Mouse (Mus musculus) spleen, adult 2 months (tissue): ENCODE data around the gene Hes3. TPM values are rescaled to one million over a fixed set of nuclear protein-coding genes. Genes with fewer than 3 reads are reported as not detected.

Experiments used
- DNase-seq, 2 experiments: peaks; one replicate each; pipeline versions ENCODE4 v3.0.0 to v3.0.0-alpha.2; 2012 to 2021; ENCODE audit warnings: low spot score in 2 of 2, low read depth in 1 of 2
- H3K27ac ChIP-seq: fragments of 200-500 bp; 2 replicates; pipeline ENCODE4 v1.5.1; 2012; ENCODE audit warnings: low read length, inconsistent platforms; ENCODE audit not compliant: insufficient read depth
- H3K27me3 ChIP-seq: fragments of 200-500 bp; 2 replicates; pipeline ENCODE4 v1.6.1; 2012; ENCODE audit warnings: mild to moderate bottlenecking, moderate library complexity, low read length, inconsistent platforms; ENCODE audit not compliant: control insufficient read depth, insufficient read depth
- H3K36me3 ChIP-seq: fragments of 200-500 bp; 2 replicates; pipeline ENCODE4 v1.6.1; 2012; ENCODE audit warnings: mild to moderate bottlenecking, low read length, inconsistent platforms; ENCODE audit not compliant: control insufficient read depth, insufficient read depth
- H3K4me1 ChIP-seq: fragments of 200-500 bp; 2 replicates; pipeline ENCODE4 v1.6.1; 2011; ENCODE audit warnings: inconsistent platforms; ENCODE audit not compliant: control insufficient read depth, insufficient read depth, insufficient read length
- H3K4me3 ChIP-seq: fragments of 200-500 bp; 2 replicates; pipeline ENCODE4 v1.5.1; 2011; ENCODE audit warnings: mild to moderate bottlenecking, inconsistent platforms; ENCODE audit not compliant: insufficient read depth, insufficient read length; ENCODE audit errors: extremely low read depth
- CTCF ChIP-seq: fragments of 200-500 bp; IDR thresholded peaks from 2 replicates; pipeline ENCODE4 v1.5.1; 2011; ENCODE audit warnings: mild to moderate bottlenecking, inconsistent platforms; ENCODE audit not compliant: insufficient read depth, insufficient read length, insufficient replicate concordance; ENCODE audit errors: extremely low read depth
- POLR2A ChIP-seq: fragments of 200-500 bp; IDR thresholded peaks from 2 replicates; pipeline ENCODE4 v1.6.1; 2011; ENCODE audit warnings: low read depth, low read length, inconsistent platforms
- WGBS: fragments of 180-500 bp; shearing (Covaris S2); methylation state at CpG from one replicate; pipeline ENCODE4 v1.1.7; 2018; 5-methylcytosine and 5-hydroxymethylcytosine counted together
- polyA plus RNA-seq: library from polyadenylated mRNA; depleted of rRNA; stranded (reverse); fragments of >200 nt; gene quantifications from 2 replicates; pipeline ENCODE4 v1.2.3, GENCODE M21; 2012

Gene Hes3
- polyA plus RNA-seq, 1 experiment, result 0.11 TPM

DNA sequence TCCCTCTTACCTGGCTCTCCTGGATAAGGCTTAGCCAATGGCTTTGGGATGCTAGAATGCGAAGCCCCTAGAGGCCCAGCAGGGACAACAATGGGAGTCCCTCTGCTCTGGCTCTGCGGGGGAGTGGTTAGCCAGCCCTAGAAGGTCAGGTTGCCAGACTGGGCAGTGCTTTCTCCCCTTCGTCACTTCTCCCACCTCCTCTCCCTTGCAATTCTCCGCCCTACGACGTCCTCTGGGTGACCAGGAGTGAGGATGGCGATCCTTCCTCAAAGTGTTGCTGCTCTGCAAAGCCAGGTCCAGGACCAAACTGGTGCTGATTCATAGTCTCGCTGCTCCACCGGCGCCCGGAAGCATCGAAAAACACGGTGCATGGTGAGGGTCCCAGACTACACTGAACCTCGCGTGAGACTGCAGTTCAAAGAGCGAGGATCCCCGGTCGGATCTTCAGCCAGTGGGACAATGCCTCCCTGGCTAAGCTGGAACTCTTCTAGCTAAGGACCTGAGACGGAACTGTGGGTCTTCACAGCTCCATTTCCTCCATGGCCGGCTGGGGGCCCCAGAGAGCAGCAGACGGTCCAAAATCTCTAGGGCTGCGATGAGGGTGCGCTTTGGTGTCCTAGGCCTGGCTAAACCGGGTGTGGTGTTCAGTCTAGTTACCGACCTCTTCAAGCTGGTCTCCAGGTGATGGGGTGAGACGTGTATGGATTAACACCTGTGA is 27.2 kb upstream of the Hes3 start, which contains the start of gene Rnf207:
Rnf207 (minus strand) TSS at position 477 of the 718 bp plus-strand sequence.
- no peak within 1 kb of the TSS for H3K27ac ChIP-seq
- 6% methylated on average over 26 of the region's 26 CpGs for WGBS
- peaks cover 12% of the 10 kb centered on the region for H3K27me3 ChIP-seq
- TF ChIP-seq CTCF (peak; percentile 72; the same call in 1 of the 2 replicates), POLR2A (no peak)
- H3K36me3 ChIP-seq, result no peaks in the 10 kb centered on the region
- no peaks in the 10 kb centered on the region for H3K4me1 ChIP-seq
- peak; percentile 14 to 60 for DNase-seq
- no peak within 1 kb of the TSS for H3K4me3 ChIP-seq

DNA sequence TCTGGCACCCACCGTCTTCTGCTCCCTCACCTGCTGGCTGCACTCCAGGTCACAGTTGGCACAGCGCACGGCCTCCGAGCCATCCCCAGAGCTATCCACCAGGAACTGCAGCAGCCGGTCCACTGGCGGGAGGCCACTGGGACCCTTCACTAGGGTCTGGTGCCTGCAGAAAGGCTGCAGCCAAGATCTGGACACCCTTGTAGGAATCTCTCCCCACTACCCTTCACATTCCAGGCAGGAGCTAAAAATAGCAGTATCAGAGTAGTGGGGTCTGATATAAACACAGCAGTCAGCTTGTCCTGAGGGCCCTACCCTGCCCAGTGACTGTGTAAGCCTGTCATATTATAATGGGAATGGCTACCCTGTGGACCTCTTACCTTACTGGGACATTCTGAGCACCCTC is 26.2 kb upstream of the Hes3 start:
- DNase-seq, result no peak
- Histone ChIP-seq H3K4me1 (no peaks in the 10 kb centered on the region), H3K4me3 (no peak overlapping the region), H3K27me3 (peaks cover 17% of the 10 kb centered on the region), H3K27ac (no peak overlapping the region), H3K36me3 (no peaks in the 10 kb centered on the region)
- WGBS, result 89% methylated on average over 6 of the region's 6 CpGs
- TF ChIP-seq CTCF (no peak), POLR2A (no peak)

DNA sequence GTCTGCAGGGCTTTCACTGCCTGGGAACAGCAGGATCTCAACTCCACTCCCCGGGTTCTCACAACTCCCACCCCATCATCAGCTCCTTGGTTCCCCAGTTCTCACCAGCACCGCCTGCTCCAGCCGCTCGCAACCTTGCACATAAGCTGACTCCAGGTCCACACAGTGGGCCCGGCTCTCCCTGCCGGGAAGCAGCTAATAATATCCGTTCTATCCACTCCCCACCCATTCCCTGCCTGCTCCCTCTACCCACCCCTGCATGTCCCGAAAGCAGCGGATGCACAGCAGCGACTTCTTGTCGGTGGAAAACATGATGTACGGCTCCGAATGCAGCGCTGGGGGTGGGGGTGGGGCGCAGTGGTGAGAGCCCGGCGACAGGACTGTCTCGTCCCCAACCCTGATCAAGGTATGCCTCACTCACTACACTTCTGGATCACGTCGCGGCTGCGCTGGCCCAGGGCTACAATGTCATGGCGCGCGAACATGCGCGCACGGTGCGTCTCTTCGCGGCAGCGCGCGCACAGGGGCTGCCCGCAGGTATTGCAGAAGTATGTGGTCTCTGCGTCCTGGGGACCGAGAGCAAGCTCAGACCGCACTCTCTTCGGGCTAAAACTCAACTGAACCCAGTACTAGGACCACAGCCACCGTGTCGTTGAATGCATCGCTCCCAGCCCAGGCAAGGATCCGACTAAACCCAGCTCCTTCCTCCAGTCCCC is 24.2 kb upstream of the Hes3 start:
- H3K27me3 ChIP-seq, result peaks cover 20% of the 10 kb centered on the region

DNA sequence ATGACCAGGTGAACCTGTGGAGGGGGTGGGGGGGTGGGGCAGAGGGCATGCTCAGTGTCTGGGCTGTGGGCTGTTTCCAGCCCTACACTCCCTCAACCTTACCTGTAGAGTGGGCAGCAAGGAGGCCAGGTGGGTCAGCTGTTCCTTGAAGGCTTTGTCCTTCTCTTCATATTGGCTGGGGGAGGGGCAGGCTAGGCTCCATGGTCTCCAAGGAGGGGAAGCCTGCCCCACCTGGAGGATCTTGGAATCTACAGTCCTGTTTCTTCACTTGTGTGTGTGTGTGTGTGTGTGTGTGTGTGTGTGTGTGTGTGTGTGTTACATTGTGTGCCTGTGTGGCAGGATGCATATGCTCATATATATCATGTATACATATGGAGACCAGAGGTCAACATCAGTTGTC is 22.5 kb upstream of the Hes3 start:
- TF ChIP-seq CTCF (no peak), POLR2A (no peak)
- H3K27ac ChIP-seq, result no peak overlapping the region
- no peak overlapping the region for H3K4me3 ChIP-seq
- H3K27me3 ChIP-seq, result peaks cover 20% of the 10 kb centered on the region
- no peaks in the 10 kb centered on the region for H3K36me3 ChIP-seq
- no peaks in the 10 kb centered on the region for H3K4me1 ChIP-seq
- DNase-seq, result no peak

More for the DNA sequence above, 24.2 kb upstream of the Hes3 start:
- H3K36me3 ChIP-seq, result no peaks in the 10 kb centered on the region
- DNase-seq, result no peak
- H3K27ac ChIP-seq, result no peak overlapping the region
- H3K4me1 ChIP-seq, result no peaks in the 10 kb centered on the region
- TF ChIP-seq POLR2A, result no peak
- TF ChIP-seq CTCF, result no peak
- no peak overlapping the region for H3K4me3 ChIP-seq
- WGBS, result 3% methylated on average over 43 of the region's 43 CpGs

DNA sequence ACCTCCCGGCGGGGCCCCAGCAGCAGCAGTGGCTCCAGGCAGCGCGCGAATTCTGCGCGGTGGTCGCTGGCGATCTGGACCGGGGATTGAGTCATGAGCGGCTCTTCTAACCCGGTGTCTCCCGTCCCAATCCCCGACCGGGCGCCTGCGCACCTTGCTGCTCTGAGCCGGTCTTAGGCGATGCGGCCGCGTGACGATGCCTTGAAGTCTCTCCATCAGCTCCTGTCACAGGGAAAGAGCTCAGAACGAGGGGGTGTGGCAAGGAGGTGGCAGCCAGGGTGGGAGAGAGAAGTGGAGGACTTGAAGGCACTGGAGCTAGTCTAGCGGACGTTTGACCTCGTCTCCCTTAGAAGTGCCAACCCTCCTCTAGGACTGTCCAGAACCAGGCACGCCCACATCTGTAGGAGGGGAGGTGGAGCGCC is 21.8 kb upstream of the Hes3 start:
- H3K4me3 ChIP-seq, result peak overlapping the region; percentile 14; the same call in 1 of the 2 replicates
- no peaks in the 10 kb centered on the region for H3K36me3 ChIP-seq
- peaks cover 20% of the 10 kb centered on the region for H3K27me3 ChIP-seq
- WGBS, result under 1% methylated on average over 29 of the region's 29 CpGs
- no peak for DNase-seq
- TF ChIP-seq POLR2A (no peak), CTCF (no peak)
- H3K27ac ChIP-seq, result no peak overlapping the region
- H3K4me1 ChIP-seq, result no peaks in the 10 kb centered on the region

DNA sequence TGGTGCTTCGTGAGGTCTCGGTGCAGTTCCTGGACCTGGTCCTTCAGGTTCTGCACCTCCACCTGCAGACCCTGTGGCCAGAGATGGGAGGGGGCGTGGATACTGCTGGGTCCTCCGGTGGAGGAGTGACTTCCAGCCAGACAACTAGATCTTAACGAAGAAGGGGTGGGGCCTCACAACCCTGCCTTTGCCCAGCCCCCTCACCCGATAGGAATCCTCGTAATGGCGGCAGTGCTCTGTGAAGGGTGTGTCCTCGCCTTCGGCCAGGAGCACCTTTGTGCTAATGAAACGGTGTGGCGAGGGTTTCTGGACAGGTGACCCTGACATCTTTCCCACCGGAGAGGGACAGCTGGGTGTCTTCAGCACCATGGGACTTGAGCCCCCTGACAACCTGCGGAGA is 20.7 kb upstream of the Hes3 start:
- H3K27ac ChIP-seq, result no peak overlapping the region
- H3K4me1 ChIP-seq, result no peaks in the 10 kb centered on the region
- 20% methylated on average over 14 of the region's 14 CpGs for WGBS
- H3K36me3 ChIP-seq, result 0 out of 2 replicates have a peak, but pooled peaks cover 1% of the 10 kb centered on the region
- no peak for DNase-seq
- TF ChIP-seq CTCF, result no peak
- TF ChIP-seq POLR2A, result no peak
- H3K27me3 ChIP-seq, result peaks cover 20% of the 10 kb centered on the region
- no peak overlapping the region for H3K4me3 ChIP-seq

DNA sequence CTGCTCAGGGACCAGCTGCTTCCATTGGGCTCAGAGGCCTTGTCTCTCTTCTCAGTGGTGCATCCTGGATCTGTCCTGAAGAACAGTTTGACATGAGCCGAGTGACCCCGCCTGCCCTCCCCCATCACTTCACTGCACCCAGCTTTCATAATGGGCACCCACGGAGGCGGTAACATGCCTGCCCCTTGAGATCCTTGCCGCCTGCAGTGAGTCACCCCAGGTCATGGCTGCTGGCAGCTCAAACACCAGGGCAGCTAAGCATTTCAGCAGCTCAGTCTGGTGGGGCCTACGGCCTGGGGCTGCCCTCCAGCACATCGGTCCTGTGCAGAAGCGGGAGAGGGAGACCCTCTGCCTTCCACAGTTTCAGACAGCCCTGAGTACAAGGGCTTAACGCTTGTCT is 16.1 kb upstream of the Hes3 start:
- DNase-seq, result no peak
- Histone ChIP-seq H3K36me3 (peaks cover 18% of the 10 kb centered on the region), H3K4me1 (no peaks in the 10 kb centered on the region), H3K27me3 (peaks cover 2% of the 10 kb centered on the region; the same call in 1 of the 2 replicates), H3K27ac (no peak overlapping the region), H3K4me3 (no peak overlapping the region)
- WGBS, result 91% methylated on average over 9 of the region's 9 CpGs
- TF ChIP-seq CTCF, result no peak
- TF ChIP-seq POLR2A, result no peak
